Mouse (Mus musculus): ENCODE measurements around the gene Tbc1d22a. TPM values are rescaled to one million over a fixed set of nuclear protein-coding genes. Genes with fewer than 3 reads are reported as not detected.

Gene Tbc1d22a
- polyA plus RNA-seq, 1 experiment: 31.7 TPM

DNA sequence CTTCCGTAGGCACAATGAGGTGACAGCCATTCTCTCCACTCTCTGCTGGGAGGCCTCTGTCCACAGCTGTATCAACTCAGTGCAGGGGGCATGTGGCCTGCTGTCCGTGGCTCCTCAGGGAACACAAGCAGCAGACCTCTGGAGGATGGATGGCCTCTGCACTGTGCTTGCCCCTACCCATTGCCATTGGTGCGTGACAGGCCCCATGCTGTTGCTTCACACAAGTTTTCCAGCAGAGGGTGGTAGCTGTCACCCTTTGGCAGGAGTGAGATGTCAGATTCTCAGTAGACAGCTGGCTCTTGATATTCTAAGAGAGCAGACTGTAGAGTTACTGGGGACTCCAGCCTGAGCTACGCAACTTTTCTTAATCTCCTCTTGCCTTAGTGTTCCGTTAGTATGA is 195.1 kb downstream of the Tbc1d22a start:
- no peaks in the 10 kb centered on the region for H3K4me1 ChIP-seq (ENCODE audit: control insufficient read depth, insufficient read depth, low read length)
- 69% methylated on average over 5 of the region's 5 CpGs for WGBS
- H3K4me3 ChIP-seq (ENCODE audit: insufficient read depth, low read depth, low read length): no peak overlapping the region
- no peaks in the 10 kb centered on the region for H3K27me3 ChIP-seq (replicated peaks; ENCODE audit: control insufficient read depth, insufficient read depth, low read length)
- no peak for TF ChIP-seq POLR2A (IDR thresholded peaks at IDR 0.05; ENCODE audit: low read depth, low read length)
- TF ChIP-seq CTCF (conservative IDR thresholded peaks at IDR 0.05; ENCODE audit: insufficient read depth, insufficient read length, low read depth, low read length): peak; percentile 49; the same call in 1 of the 2 replicates
- H3K27ac ChIP-seq (ENCODE audit: insufficient read depth, low read depth, low read length): no peak overlapping the region
- peak; percentile 10 for DNase-seq
- H3K36me3 ChIP-seq (ENCODE audit: control insufficient read depth, insufficient read depth, low read length): no peaks in the 10 kb centered on the region

DNA sequence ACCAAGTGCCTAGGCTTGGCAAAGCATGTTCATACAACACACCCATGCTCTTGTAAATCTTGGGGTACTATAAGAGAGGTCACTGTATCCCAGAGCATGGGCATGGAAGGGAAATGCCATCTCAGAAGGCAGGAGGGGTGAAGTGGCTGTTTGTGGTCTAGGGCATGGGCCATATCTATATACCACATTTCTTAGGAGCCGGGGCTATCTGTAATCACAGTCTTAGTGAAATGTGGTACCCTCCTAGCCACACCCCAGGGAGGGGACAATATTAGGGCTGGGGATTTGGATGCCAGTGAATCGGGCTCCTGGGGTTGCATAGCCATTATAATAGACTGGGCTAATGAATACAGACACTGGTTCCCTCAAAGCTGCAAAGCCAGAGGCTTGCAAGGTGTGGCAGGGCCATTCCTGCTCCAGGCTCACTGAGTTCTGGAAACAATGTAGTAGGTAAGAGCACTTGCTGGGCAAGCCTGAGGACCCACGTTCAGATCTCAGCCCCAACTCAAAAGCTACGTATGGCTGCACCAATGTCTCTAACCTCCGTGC is 197.3 kb downstream of the Tbc1d22a start:
- H3K27me3 ChIP-seq (replicated peaks; ENCODE audit: control insufficient read depth, insufficient read depth, low read length): no peaks in the 10 kb centered on the region
- DNase-seq: no peak
- no peaks in the 10 kb centered on the region for H3K4me1 ChIP-seq (ENCODE audit: control insufficient read depth, insufficient read depth, low read length)
- no peaks in the 10 kb centered on the region for H3K36me3 ChIP-seq (ENCODE audit: control insufficient read depth, insufficient read depth, low read length)
- H3K4me3 ChIP-seq (ENCODE audit: insufficient read depth, low read depth, low read length): no peak overlapping the region
- WGBS: 89% methylated on average over 5 of the region's 5 CpGs
- no peak for TF ChIP-seq POLR2A (IDR thresholded peaks at IDR 0.05; ENCODE audit: low read depth, low read length)
- TF ChIP-seq CTCF (conservative IDR thresholded peaks at IDR 0.05; ENCODE audit: insufficient read depth, insufficient read length, low read depth, low read length): no peak
- no peak overlapping the region for H3K27ac ChIP-seq (ENCODE audit: insufficient read depth, low read depth, low read length)

DNA sequence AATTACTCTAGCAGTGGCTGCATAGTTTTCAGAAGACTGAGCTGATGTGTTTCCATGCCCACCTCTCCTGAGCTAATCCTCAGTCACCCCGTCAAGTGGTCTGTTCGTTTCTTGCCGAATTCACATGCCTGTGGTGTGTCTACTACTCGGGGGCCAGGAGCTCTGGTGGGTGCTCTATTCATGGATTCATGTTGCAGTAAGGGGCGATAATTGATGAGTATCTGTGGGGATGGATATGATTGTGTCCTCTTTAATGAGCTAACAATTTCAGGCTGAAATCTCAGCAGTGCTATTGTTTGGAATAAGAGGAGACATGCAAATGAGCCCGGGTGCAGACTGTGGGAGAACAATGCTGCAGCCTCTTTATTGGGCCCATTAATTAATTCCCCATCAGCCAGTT is 201.7 kb downstream of the Tbc1d22a start:
- TF ChIP-seq POLR2A (IDR thresholded peaks at IDR 0.05; ENCODE audit: low read depth, low read length) (no peak), CTCF (conservative IDR thresholded peaks at IDR 0.05; ENCODE audit: insufficient read depth, insufficient read length, low read depth, low read length) (no peak)
- Histone ChIP-seq H3K4me1 (ENCODE audit: control insufficient read depth, insufficient read depth, low read length) (no peaks in the 10 kb centered on the region), H3K4me3 (ENCODE audit: insufficient read depth, low read depth, low read length) (no peak overlapping the region), H3K27me3 (replicated peaks; ENCODE audit: control insufficient read depth, insufficient read depth, low read length) (no peaks in the 10 kb centered on the region), H3K27ac (ENCODE audit: insufficient read depth, low read depth, low read length) (no peak overlapping the region), H3K36me3 (ENCODE audit: control insufficient read depth, insufficient read depth, low read length) (no peaks in the 10 kb centered on the region)
- 84% methylated on average over 6 of the region's 6 CpGs for WGBS
- no peak for DNase-seq

DNA sequence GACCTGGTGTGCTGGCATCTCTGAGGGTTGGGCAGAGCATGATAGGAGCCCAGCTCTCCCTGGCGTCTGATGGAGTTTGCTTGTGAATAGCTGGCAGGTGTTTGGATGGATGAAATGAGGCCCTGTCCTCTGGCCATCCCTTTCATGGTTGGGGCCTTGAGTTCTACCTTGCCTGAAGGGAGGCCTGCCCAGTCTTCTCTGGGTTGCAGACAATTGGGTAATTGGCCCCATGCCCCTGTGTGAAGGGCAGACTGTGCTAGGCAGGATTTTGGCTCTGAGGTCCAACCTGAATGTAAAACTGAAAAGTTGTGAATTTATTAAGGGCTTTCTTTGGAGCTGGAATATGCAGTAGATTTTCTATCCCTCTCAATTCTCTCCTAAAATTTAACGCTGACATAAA is 204.2 kb downstream of the Tbc1d22a start:
- 84% methylated on average over 2 of the region's 2 CpGs for WGBS
- TF ChIP-seq POLR2A (IDR thresholded peaks at IDR 0.05; ENCODE audit: low read depth, low read length): no peak
- TF ChIP-seq CTCF (conservative IDR thresholded peaks at IDR 0.05; ENCODE audit: insufficient read depth, insufficient read length, low read depth, low read length): no peak

DNA sequence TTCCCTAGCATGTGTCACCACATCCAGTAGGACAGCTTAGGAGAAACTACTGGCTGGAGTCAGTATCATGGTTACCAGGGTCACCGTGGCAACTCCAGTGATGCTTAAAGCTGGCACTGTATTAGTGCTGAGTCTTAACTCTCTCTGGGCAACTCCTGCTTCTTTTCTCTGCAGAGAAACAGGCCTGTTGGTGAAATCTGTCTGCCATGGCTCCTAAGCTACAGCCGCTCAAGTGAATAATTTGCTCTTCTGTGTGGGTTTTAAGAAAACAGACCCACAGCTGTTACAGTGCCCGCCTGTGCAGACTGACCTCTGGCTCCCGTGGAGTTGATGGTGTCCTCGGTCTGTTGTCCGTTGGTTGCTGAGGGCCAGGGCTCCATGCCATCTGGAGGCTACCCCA is 205.4 kb downstream of the Tbc1d22a start:
- no peak for DNase-seq
- Histone ChIP-seq H3K36me3 (ENCODE audit: control insufficient read depth, insufficient read depth, low read length) (no peaks in the 10 kb centered on the region), H3K27ac (ENCODE audit: insufficient read depth, low read depth, low read length) (no peak overlapping the region), H3K27me3 (replicated peaks; ENCODE audit: control insufficient read depth, insufficient read depth, low read length) (no peaks in the 10 kb centered on the region), H3K4me3 (ENCODE audit: insufficient read depth, low read depth, low read length) (no peak overlapping the region), H3K4me1 (ENCODE audit: control insufficient read depth, insufficient read depth, low read length) (no peaks in the 10 kb centered on the region)
- TF ChIP-seq POLR2A (IDR thresholded peaks at IDR 0.05; ENCODE audit: low read depth, low read length) (no peak), CTCF (conservative IDR thresholded peaks at IDR 0.05; ENCODE audit: insufficient read depth, insufficient read length, low read depth, low read length) (no peak)
- 66% methylated on average over 6 of the region's 6 CpGs for WGBS

More for the DNA sequence above, 204.2 kb downstream of the Tbc1d22a start:
- Histone ChIP-seq H3K27ac (ENCODE audit: insufficient read depth, low read depth, low read length) (no peak overlapping the region), H3K36me3 (ENCODE audit: control insufficient read depth, insufficient read depth, low read length) (no peaks in the 10 kb centered on the region), H3K4me1 (ENCODE audit: control insufficient read depth, insufficient read depth, low read length) (no peaks in the 10 kb centered on the region), H3K27me3 (replicated peaks; ENCODE audit: control insufficient read depth, insufficient read depth, low read length) (no peaks in the 10 kb centered on the region), H3K4me3 (ENCODE audit: insufficient read depth, low read depth, low read length) (no peak overlapping the region)
- DNase-seq: no peak

DNA sequence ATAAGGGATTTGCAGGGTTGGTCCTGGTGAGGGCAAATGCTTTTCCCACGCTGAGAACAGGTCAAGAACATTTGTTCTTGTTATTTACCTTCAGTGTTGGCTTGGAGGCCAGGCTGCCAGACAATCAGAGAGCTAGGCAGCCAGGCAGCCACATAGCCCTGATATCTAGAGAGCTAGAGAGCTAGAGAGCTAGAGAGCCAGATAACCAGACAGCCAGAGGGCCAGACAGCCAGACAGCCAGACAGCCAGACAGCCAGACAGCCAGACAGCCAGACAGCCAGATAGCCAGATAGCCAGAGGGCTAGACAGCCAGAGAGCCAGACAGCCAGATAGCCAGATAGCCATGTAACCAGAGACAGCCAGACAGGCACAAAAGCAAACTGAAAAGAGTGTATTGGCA is 208.6 kb downstream of the Tbc1d22a start:
- 49% methylated on average over 1 of the region's 1 CpGs for WGBS
- TF ChIP-seq POLR2A (IDR thresholded peaks at IDR 0.05; ENCODE audit: low read depth, low read length) (no peak), CTCF (conservative IDR thresholded peaks at IDR 0.05; ENCODE audit: insufficient read depth, insufficient read length, low read depth, low read length) (no peak)
- DNase-seq: no peak

DNA sequence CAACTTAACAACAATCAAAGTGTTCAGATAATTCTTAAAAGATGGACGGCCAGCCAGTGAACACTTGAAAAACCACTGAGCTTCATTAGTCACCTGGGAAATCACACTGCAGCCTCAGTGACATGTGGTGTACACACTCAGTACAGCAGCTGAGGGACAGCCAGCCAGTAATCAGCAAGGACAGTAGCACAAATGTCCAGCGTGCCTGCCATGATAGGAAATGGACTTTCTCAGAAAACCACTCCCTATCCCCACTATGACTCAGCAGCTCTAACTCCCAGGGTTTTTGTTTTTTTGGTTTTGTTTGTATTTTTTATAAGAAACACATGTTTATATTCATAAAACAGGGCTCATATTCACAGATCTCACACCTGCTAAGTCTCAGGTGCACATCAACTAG is 209.6 kb downstream of the Tbc1d22a start:
- DNase-seq: no peak

More for the DNA sequence above, 208.6 kb downstream of the Tbc1d22a start:
- H3K27ac ChIP-seq (ENCODE audit: insufficient read depth, low read depth, low read length): no peak overlapping the region
- H3K27me3 ChIP-seq (replicated peaks; ENCODE audit: control insufficient read depth, insufficient read depth, low read length): no peaks in the 10 kb centered on the region
- H3K36me3 ChIP-seq (ENCODE audit: control insufficient read depth, insufficient read depth, low read length): no peaks in the 10 kb centered on the region
- no peak overlapping the region for H3K4me3 ChIP-seq (ENCODE audit: insufficient read depth, low read depth, low read length)
- no peaks in the 10 kb centered on the region for H3K4me1 ChIP-seq (ENCODE audit: control insufficient read depth, insufficient read depth, low read length)

More for the DNA sequence above, 209.6 kb downstream of the Tbc1d22a start:
- no peak overlapping the region for H3K27ac ChIP-seq (ENCODE audit: insufficient read depth, low read depth, low read length)
- H3K4me1 ChIP-seq (ENCODE audit: control insufficient read depth, insufficient read depth, low read length): no peaks in the 10 kb centered on the region
- H3K36me3 ChIP-seq (ENCODE audit: control insufficient read depth, insufficient read depth, low read length): no peaks in the 10 kb centered on the region
- H3K27me3 ChIP-seq (replicated peaks; ENCODE audit: control insufficient read depth, insufficient read depth, low read length): no peaks in the 10 kb centered on the region
- 81% methylated on average over 2 of the region's 2 CpGs for WGBS
- H3K4me3 ChIP-seq (ENCODE audit: insufficient read depth, low read depth, low read length): no peak overlapping the region
- TF ChIP-seq CTCF (conservative IDR thresholded peaks at IDR 0.05; ENCODE audit: insufficient read depth, insufficient read length, low read depth, low read length) (no peak), POLR2A (IDR thresholded peaks at IDR 0.05; ENCODE audit: low read depth, low read length) (no peak)

Measured in kidney, adult 2 months (tissue).